Mouse (Mus musculus): Measurements from ENCODE around the gene Dqx1. TPM values are rescaled to one million over a fixed set of nuclear protein-coding genes. Genes with fewer than 3 reads are reported as not detected.

Dqx1 gene
- polyA plus RNA-seq, 1 experiment from 2014 or later, result 0.64 TPM

GRCm38 (mm10) chr6:83054074-83054851 lies 3.4 kb upstream of the Dqx1 start, which contains the start of gene Aup1:
Aup1 (plus strand) TSS chr6:83054521.
- Histone ChIP-seq H3K9me3 (replicated peaks) (no peaks in the 10 kb centered on the region), H3K36me3 (peaks cover 37% of the 10 kb centered on the region), H3K4me3 (peak within 1 kb of the TSS; percentile 84), H3K27ac (ENCODE audit: poor library complexity, severe bottlenecking) (peak within 1 kb of the TSS; percentile 85), H3K27me3 (replicated peaks) (peaks cover 11% of the 10 kb centered on the region), H3K9ac (peak within 1 kb of the TSS; percentile 93), H3K4me1 (replicated peaks) (peaks cover 21% of the 10 kb centered on the region), H3K4me2 (peak within 1 kb of the TSS; percentile 99)
- WGBS, result under 1% methylated on average over 64 of the region's 64 CpGs
- peak; percentile 95 for ATAC-seq (ENCODE audit: insufficient number of reproducible peaks, low FRiP score)

GRCm38 (mm10) chr6:83054871-83055431 lies 2.7 kb upstream of the Dqx1 start, which contains the start of gene Htra2:
Htra2 (minus strand) TSS chr6:83055273.
- WGBS, result under 1% methylated on average over 49 of the region's 50 CpGs
- peaks cover 4% of the 10 kb centered on the region for H3K27me3 ChIP-seq (replicated peaks)
- peaks cover 21% of the 10 kb centered on the region for H3K4me1 ChIP-seq (replicated peaks)
- peak within 1 kb of the TSS; percentile 93 for H3K9ac ChIP-seq
- H3K4me3 ChIP-seq, result peak within 1 kb of the TSS; percentile 84
- peak; percentile 37 for ATAC-seq (ENCODE audit: insufficient number of reproducible peaks, low FRiP score)
- H3K27ac ChIP-seq (ENCODE audit: poor library complexity, severe bottlenecking), result peak within 1 kb of the TSS; percentile 85
- H3K9me3 ChIP-seq (replicated peaks), result no peaks in the 10 kb centered on the region
- H3K4me2 ChIP-seq, result peak within 1 kb of the TSS; percentile 99
- H3K36me3 ChIP-seq, result peaks cover 33% of the 10 kb centered on the region

GRCm38 (mm10) chr6:83058725-83059124 lies 1.1 kb downstream of the Dqx1 start:
- Histone ChIP-seq H3K27me3 (replicated peaks) (peaks cover 37% of the 10 kb centered on the region), H3K36me3 (peaks cover 18% of the 10 kb centered on the region), H3K4me3 (no peak overlapping the region), H3K9me3 (replicated peaks) (no peaks in the 10 kb centered on the region), H3K4me2 (no peak overlapping the region), H3K9ac (no peak overlapping the region), H3K27ac (ENCODE audit: poor library complexity, severe bottlenecking) (no peak overlapping the region), H3K4me1 (replicated peaks) (peaks cover 15% of the 10 kb centered on the region)
- ATAC-seq (ENCODE audit: insufficient number of reproducible peaks, low FRiP score), result no peak
- 78% methylated on average over 2 of the region's 2 CpGs for WGBS

GRCm38 (mm10) chr6:83065995-83066394 lies 8.4 kb downstream of the Dqx1 start:
- WGBS, result 29% methylated on average over 8 of the region's 8 CpGs
- H3K4me2 ChIP-seq, result no peak overlapping the region
- peaks cover 96% of the 10 kb centered on the region for H3K27me3 ChIP-seq (replicated peaks)
- ATAC-seq (ENCODE audit: insufficient number of reproducible peaks, low FRiP score), result no peak
- H3K9ac ChIP-seq, result no peak overlapping the region
- no peak overlapping the region for H3K4me3 ChIP-seq
- peaks cover 22% of the 10 kb centered on the region for H3K4me1 ChIP-seq (replicated peaks)
- H3K36me3 ChIP-seq, result no peaks in the 10 kb centered on the region
- no peak overlapping the region for H3K27ac ChIP-seq (ENCODE audit: poor library complexity, severe bottlenecking)
- no peaks in the 10 kb centered on the region for H3K9me3 ChIP-seq (replicated peaks)

- H3K4me1 ChIP-seq (replicated peaks), result peaks cover 26% of the 10 kb centered on the region
- WGBS, result 30% methylated on average over 6 of the region's 6 CpGs
- H3K36me3 ChIP-seq, result no peaks in the 10 kb centered on the region
- peaks cover 96% of the 10 kb centered on the region for H3K27me3 ChIP-seq (replicated peaks)
- no peak overlapping the region for H3K27ac ChIP-seq (ENCODE audit: poor library complexity, severe bottlenecking)
- no peak overlapping the region for H3K4me2 ChIP-seq
- no peak overlapping the region for H3K4me3 ChIP-seq
- no peaks in the 10 kb centered on the region for H3K9me3 ChIP-seq (replicated peaks)
- no peak overlapping the region for H3K9ac ChIP-seq
- ATAC-seq (ENCODE audit: insufficient number of reproducible peaks, low FRiP score), result no peak
These were observed 8.8 kb downstream of the Dqx1 start for GRCm38 (mm10) chr6:83066441-83066840.

GRCm38 (mm10) chr6:83068221-83068620 lies 10.6 kb downstream of the Dqx1 start:
- no peaks in the 10 kb centered on the region for H3K36me3 ChIP-seq
- no peaks in the 10 kb centered on the region for H3K9me3 ChIP-seq (replicated peaks)
- 5% methylated on average over 8 of the region's 8 CpGs for WGBS
- peak overlapping the region; percentile 62 for H3K4me2 ChIP-seq
- peak overlapping the region; percentile 37 for H3K4me3 ChIP-seq
- no peak overlapping the region for H3K9ac ChIP-seq
- ATAC-seq (ENCODE audit: insufficient number of reproducible peaks, low FRiP score), result no peak
- peaks cover 96% of the 10 kb centered on the region for H3K27me3 ChIP-seq (replicated peaks)
- peaks cover 27% of the 10 kb centered on the region for H3K4me1 ChIP-seq (replicated peaks)
- no peak overlapping the region for H3K27ac ChIP-seq (ENCODE audit: poor library complexity, severe bottlenecking)

GRCm38 (mm10) chr6:83068706-83069487 lies 11.3 kb downstream of the Dqx1 start:
- H3K9ac ChIP-seq, result 0 out of 2 replicates have a peak overlapping the region, but pooled peaks have one; percentile 21
- H3K27ac ChIP-seq (ENCODE audit: poor library complexity, severe bottlenecking), result no peak overlapping the region
- no peaks in the 10 kb centered on the region for H3K9me3 ChIP-seq (replicated peaks)
- peaks cover 96% of the 10 kb centered on the region for H3K27me3 ChIP-seq (replicated peaks)
- H3K4me2 ChIP-seq, result peak overlapping the region; percentile 62
- H3K4me3 ChIP-seq, result peak overlapping the region; percentile 37
- ATAC-seq (ENCODE audit: insufficient number of reproducible peaks, low FRiP score), result no peak
- WGBS, result under 1% methylated on average over 81 of the region's 81 CpGs
- no peaks in the 10 kb centered on the region for H3K36me3 ChIP-seq
- peaks cover 27% of the 10 kb centered on the region for H3K4me1 ChIP-seq (replicated peaks)

GRCm38 (mm10) chr6:83069488-83070246 lies 12.0 kb downstream of the Dqx1 start:
- ATAC-seq (ENCODE audit: insufficient number of reproducible peaks, low FRiP score), result no peak
- Histone ChIP-seq H3K27me3 (replicated peaks) (peaks cover 96% of the 10 kb centered on the region), H3K4me1 (replicated peaks) (peaks cover 27% of the 10 kb centered on the region), H3K4me2 (peak overlapping the region; percentile 32), H3K9me3 (replicated peaks) (no peaks in the 10 kb centered on the region), H3K9ac (no peak overlapping the region), H3K27ac (ENCODE audit: poor library complexity, severe bottlenecking) (no peak overlapping the region), H3K36me3 (no peaks in the 10 kb centered on the region), H3K4me3 (peak overlapping the region; percentile 29)
- 1% methylated on average over 69 of the region's 69 CpGs for WGBS

- peak within 1 kb of the TSS; percentile 62 for H3K4me2 ChIP-seq
- H3K27ac ChIP-seq (ENCODE audit: poor library complexity, severe bottlenecking), result no peak within 1 kb of the TSS
- peaks cover 27% of the 10 kb centered on the region for H3K4me1 ChIP-seq (replicated peaks)
- no peak for ATAC-seq (ENCODE audit: insufficient number of reproducible peaks, low FRiP score)
- WGBS, result under 1% methylated on average over 10 of the region's 10 CpGs
- no peaks in the 10 kb centered on the region for H3K9me3 ChIP-seq (replicated peaks)
- no peaks in the 10 kb centered on the region for H3K36me3 ChIP-seq
- H3K27me3 ChIP-seq (replicated peaks), result peaks cover 96% of the 10 kb centered on the region
- peak within 1 kb of the TSS; percentile 37 for H3K4me3 ChIP-seq
- no peak within 1 kb of the TSS for H3K9ac ChIP-seq
These were observed 12.4 kb downstream of the Dqx1 start, which contains the start of gene Tlx2 for GRCm38 (mm10) chr6:83070247-83070310. Tlx2 (minus strand) TSS chr6:83070293.

GRCm38 (mm10) chr6:83070311-83071219 lies 12.9 kb downstream of the Dqx1 start:
- ATAC-seq (ENCODE audit: insufficient number of reproducible peaks, low FRiP score), result no peak

More at GRCm38 (mm10) chr6:83070311-83071219, 12.9 kb downstream of the Dqx1 start:
- Histone ChIP-seq H3K4me1 (replicated peaks) (peaks cover 27% of the 10 kb centered on the region), H3K9me3 (replicated peaks) (no peaks in the 10 kb centered on the region), H3K36me3 (no peaks in the 10 kb centered on the region), H3K4me3 (peak overlapping the region; percentile 29), H3K27me3 (replicated peaks) (peaks cover 97% of the 10 kb centered on the region), H3K4me2 (peak overlapping the region; percentile 32), H3K27ac (ENCODE audit: poor library complexity, severe bottlenecking) (no peak overlapping the region), H3K9ac (no peak overlapping the region)
- WGBS, result under 1% methylated on average over 54 of the region's 58 CpGs
